Mouse (Mus musculus): ENCODE measurements around the gene Fndc4. TPM values are rescaled to one million over a fixed set of nuclear protein-coding genes. Genes with fewer than 3 reads are reported as not detected.

The Fndc4 gene
- 1 to 10 TPM; 1.1 to 2.0 (median 1.2) TPM for total RNA-seq (2022)

GRCm38 (mm10) chr5:31295606-31296141, at the start of gene Fndc4:
TSS of gene Fndc4 (minus strand) at chr5:31296080.
- DNase-seq (ENCODE audit: low spot score in 2 of 2): no peak

- DNase-seq (ENCODE audit: low spot score in 2 of 2): peak; percentile 6 to 30
Observed at GRCm38 (mm10) chr5:31328255-31328654, 32.4 kb upstream of the Fndc4 start.

DNA sequence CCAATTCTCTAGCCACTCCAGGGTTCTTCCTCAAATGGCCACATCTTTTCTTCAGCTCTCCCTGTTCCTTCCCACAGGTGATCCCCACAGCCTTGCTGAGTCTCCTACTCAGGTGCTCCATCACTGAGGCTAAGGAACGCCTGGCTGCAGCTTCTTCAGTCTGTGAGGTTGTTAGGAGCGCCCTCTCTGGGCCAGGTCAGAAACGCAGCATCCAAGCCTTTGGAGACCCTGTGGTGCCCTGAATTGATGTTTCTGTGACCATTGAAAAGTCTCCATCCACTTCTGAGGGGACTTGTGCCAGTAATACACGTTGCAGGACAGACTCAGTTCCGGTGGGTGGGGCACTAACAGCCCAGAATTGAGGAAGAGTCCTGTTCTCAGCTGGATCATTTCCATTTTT, 31.0 kb upstream of the Fndc4 start:
- no peak for DNase-seq (ENCODE audit: low spot score in 2 of 2)

- DNase-seq (ENCODE audit: low spot score in 2 of 2): no peak
Observed at GRCm38 (mm10) chr5:31324085-31324484, 28.2 kb upstream of the Fndc4 start.

- no peak for DNase-seq (ENCODE audit: low spot score in 2 of 2)
Observed at GRCm38 (mm10) chr5:31322776-31323175, 26.9 kb upstream of the Fndc4 start.

DNA sequence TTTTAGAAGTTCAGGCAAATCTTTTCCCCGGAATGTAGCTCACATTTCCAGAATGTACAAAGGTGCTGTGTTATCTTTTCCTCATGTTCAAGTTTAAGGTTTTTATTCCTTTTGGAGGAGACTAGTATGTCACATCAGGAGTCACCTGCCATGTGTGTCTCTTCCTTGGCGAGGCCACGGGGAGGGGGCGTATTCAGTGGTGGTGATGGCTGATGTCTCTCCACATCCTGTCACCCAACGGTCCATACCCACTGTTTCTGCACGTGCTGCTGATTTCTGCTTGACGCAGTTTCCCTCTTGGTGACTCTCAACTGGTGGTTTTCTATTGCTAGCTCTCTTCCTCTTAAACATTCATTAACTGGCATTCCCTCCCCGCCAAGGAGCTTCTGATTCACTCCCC, 16.9 kb upstream of the Fndc4 start:
- DNase-seq (ENCODE audit: low spot score in 2 of 2): no peak

- DNase-seq (ENCODE audit: low spot score in 2 of 2): no peak
Observed at GRCm38 (mm10) chr5:31303093-31303492, 7.2 kb upstream of the Fndc4 start.

GRCm38 (mm10) chr5:31301866-31302265, 6.0 kb upstream of the Fndc4 start:
- no peak for DNase-seq (ENCODE audit: low spot score in 2 of 2)

DNA sequence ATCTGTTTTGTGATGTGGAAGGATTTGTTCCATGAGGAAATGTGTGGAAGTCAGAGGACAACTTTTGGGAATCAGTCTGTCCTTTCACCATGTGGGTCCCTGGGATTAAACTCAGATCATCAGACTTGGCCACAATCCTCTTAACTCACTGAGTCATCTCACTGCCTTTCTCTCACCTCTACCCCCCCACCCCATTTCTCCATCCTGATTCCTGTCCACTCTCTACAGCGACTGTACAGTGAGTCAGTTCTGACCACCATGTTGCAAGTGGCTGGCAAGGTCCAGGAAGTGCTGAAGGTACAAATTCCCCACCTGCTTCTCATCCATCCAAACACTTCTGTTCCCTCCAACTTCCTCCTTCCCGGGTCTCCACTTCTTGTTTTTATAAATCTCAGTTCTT, 2.6 kb upstream of the Fndc4 start:
- DNase-seq (ENCODE audit: low spot score in 2 of 2): no peak

DNA sequence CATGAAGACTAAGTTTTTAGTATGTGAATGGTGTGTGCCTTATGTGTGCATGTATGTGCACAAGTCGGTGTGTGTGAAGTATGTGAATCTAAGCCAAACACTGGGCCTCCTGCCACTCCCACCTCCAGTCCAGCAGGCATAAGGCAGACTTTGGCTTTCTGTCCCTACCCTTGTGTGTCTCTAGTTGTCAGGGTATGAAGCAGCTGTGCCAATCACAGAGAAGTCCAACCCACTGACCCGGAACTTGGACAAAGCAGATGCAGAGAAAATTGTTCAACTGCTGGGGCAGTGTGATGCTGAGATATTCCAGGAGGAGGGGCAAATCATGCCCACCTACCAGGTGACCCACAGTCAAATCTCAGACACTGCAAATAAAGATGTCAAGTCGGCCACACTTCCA, 2.1 kb upstream of the Fndc4 start:
- DNase-seq (ENCODE audit: low spot score in 2 of 2): no peak

DNA sequence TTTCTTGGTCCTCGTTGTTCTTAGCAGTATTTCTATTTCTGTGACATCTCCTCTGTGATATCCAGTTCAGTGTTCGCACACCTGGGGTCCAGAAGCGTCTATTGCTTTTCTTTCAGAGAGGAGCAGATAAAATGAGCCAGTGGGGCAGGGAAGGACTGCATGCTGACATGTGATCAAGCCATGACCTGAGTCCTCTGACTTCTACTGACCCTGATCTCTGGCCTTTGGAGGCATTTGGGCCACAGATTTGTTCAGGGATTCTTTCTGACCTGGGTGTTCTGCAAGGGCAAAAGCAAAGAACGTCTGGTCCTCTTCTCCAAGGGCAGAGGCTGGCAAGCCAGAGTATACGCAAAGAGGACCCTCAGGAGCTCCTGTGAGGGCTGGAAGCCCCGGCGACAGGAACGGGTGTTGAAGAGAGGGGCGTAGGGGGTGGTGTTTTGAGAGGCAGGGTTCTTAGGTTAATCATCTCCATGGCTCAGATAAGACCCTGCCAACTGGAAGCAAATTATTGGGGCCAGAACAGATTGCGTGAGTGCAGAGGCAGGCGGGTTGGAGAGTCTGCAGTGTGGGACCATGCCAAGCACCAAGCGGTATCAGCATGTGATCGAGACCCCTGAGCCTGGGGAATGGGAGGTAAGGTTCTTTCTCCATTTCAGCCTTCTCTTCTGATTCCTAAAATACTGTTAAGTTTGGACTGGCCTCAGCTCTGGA, 1.3 kb upstream of the Fndc4 start, which contains the start of gene Gckr:
Gckr (plus strand) TSS at position 397 of the 711 bp plus-strand sequence.
- DNase-seq (ENCODE audit: low spot score in 2 of 2): no peak

GRCm38 (mm10) chr5:31294964-31295605, 795 bp downstream of the Fndc4 start:
- DNase-seq (ENCODE audit: low spot score in 2 of 2): no peak

DNA sequence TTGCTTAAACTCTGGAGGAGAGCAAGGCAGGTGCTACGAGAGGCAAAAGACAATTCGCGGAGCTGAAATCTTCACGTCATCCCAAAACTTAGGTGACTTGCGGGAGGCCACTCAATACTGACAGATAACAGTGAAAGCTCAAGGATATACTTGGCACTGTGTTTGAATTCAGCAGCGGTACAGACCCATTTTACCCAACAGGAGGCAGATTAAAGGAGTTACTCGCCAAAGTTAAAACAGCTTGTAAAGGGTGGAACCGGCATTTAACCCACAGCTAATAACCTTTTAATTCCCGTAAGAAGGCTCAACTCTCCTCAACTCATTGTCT, 4.6 kb downstream of the Fndc4 start:
- DNase-seq (ENCODE audit: low spot score in 2 of 2): no peak

DNA sequence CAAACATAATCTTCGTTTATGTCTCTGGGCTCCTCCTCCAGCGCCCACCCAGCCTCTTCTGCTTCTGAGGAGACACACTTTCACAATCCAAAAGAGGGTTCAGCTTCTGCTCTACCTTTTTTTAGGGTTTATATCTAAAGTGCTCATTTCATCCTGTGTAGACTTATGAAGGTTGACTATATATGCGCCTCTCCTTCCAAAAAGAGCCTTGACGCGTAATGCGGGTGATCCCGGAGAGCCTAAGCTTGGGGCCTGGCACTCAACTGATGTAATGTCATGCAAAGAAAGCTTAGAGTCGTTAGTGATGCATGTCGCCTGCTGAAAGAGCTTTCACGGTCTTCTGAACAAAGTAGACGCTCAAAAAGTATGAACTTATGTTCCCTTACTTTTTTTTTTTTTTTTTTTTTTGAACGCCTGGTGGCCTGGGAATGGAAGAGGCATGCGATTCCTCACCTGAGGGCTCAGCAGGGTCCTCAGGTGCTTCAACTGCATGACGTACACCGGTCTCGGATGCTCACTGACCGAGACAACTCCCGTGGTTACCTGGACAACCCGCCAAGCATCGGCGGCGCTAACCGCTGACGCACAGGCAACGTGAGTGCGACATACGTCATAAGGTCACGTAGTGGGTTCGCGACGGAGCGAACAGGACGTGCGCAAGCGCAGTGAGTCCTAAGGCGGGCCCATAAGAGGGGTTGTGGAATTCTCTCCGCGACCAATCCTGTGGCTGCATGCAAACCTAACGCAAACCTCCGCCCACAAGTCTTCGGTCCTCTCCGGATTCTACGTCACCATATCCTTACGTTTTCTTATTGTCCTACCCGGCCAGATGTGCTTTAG, 5.1 kb downstream of the Fndc4 start, which contains the start of gene Ift172:
Ift172 (minus strand) TSS at position 596 of the 840 bp plus-strand sequence.
- DNase-seq (ENCODE audit: low spot score in 2 of 2): peak; percentile 90 to 94

DNA sequence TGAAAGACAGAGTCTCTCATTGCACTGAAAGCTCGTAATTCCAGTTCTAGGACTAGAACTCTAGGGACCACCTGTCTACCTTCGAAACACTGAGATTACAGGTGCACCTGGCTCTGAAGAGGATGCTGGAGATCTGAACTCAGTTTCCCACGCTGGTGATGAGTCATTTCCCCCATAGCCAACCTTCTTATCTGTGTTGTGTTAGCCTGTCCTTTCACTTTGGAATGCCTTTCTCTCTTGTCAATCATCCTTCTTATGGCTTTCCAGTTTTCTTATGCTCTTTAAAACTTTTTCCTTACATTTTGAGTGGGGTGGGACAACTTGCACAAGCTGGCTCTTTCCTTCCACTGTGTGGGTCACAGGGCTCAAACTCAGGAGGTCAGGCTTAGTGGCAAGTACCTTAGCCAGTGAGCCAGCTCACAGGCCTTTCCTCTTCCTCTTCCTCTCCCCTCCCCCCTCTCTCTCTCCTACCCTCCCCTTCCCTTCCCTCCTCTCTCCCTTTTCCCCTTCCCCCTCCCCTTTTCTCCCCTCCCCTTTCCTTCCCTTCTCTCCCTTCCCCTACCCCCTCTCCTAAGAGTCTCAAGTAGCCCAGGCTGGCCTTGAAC, 6.2 kb downstream of the Fndc4 start:
- no peak for DNase-seq (ENCODE audit: low spot score in 2 of 2)

DNA sequence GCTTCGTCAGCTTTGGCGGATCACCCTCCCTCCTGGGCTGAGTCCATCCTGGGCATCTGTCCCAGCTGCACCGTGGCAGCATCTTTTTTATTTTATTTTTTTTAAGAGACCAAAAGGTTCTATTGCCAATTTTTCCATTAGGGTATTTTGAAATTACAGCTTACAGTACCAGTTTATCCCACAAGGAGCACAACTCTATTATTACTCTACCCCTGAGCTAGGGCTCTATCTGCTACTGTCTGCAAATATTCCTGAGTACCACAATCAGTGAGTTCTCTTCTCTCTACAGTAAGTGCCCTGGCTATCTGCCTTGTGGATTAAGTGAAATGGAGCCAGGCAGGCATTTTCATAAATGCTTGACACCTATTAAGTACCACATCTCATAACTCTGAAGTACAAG, 7.2 kb downstream of the Fndc4 start:
- DNase-seq (ENCODE audit: low spot score in 2 of 2): no peak

- DNase-seq (ENCODE audit: low spot score in 2 of 2): no peak
Observed at GRCm38 (mm10) chr5:31288225-31288624, 7.7 kb downstream of the Fndc4 start.

GRCm38 (mm10) chr5:31279245-31279988, 16.5 kb downstream of the Fndc4 start:
- no peak for DNase-seq (ENCODE audit: low spot score in 2 of 2)

DNA sequence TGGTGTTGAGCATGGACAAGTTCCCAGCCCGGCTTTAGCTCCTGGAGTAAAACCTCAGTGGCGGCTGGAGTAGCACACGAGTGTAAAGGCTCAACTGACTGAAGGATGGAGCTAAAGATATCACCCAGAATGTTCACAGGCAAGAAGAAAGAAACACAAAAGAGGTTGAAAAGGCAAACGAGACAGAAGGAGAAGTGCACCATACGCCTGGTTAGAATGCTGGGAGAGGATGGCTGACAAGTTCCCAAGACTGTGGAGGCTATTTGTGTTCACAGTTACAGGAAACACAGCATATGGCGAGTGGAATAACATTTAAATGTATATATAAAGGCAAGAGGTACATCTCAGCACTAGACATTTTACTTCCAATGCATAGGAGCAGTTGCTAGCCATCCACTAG, 22.9 kb downstream of the Fndc4 start:
- DNase-seq (ENCODE audit: low spot score in 2 of 2): no peak

DNA sequence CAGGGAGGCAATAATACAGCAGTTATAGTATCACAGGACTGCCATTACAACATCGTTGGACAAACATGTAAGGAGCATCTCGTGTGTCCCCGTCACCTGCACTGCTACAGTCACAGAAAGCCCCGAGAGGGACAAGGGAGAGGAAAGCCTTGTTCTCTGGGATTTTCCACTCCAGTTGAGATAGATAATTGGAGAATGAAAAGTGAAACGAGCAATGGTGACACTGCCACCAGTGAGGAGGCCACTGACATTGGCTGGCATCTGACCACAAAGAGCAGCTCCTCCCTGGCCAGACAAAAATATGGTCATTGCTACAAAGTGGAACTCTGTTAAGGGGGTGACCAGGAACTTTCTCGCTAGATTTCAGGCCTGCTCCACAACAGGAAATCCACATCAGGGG, 28.2 kb downstream of the Fndc4 start:
- DNase-seq (ENCODE audit: low spot score in 2 of 2): no peak

DNA sequence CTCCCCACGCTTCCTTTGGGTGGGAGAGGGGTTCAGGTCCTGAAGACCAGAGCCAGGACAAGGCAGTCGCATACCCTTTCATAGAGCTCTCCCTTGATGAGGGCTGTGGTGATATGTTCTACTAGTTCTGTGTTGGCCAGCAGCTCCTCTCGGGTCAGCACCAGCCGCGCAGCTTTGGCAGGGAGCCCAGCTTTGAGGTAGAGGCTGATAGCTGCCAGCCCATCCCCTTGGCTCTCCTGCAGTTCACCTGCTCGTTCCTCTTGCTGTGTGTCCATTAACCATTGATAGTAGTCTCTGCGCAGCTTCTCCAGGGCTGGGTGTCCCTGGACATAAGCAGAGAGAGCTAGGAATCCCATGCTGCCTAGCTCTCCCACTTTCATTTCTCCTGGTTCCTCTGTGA, 29.8 kb downstream of the Fndc4 start:
- DNase-seq (ENCODE audit: low spot score in 2 of 2): peak in 1 of 2 experiments; percentile 28

Measured in gastrocnemius, adult 8-10 months (tissue).